ENCODE assay signal across 1 mouse cellular context in the genomic region with DNA sequence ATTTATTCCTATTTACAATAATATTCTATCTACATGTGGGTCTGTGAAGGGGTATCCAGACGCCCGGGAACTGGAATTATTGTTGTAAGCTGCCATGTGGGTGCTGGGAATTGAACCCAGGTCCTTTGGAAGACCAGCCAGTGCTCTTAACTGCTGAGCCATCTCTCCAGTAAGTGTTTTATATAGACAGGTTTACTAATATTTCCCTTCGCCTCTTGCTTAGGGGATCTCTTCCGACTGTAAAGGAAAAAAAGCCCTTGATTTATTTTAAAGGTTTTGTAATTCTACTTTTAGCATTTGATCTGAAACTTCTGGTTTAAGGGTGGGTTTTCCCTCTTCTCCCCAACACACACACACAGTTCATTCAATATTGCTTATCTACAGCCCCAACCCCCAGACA.
TF ChIP-seq lines count a peak whose summit lies in the region.

No protein-coding gene starts in this region.

TF ChIP-seq in MEL, 35 proteins besides CTCF, POLR2A, EP300 and RAD21:
- no peak for TF ChIP-seq BHLHE40 (IDR thresholded peaks at IDR 0.05; ENCODE audit: borderline replicate concordance, low read depth, low read length)
- TF ChIP-seq TBP (IDR thresholded peaks at IDR 0.05; ENCODE audit: low read depth, low read length) = peak; percentile 94
- no peak for TF ChIP-seq CHD2 (IDR thresholded peaks at IDR 0.05; ENCODE audit: low read length)
- TF ChIP-seq ZMIZ1 (IDR thresholded peaks at IDR 0.05; ENCODE audit: low read depth, low read length) = no peak
- no peak for TF ChIP-seq RCOR1 (IDR thresholded peaks at IDR 0.05; ENCODE audit: low read depth, low read length)
- no peak for TF ChIP-seq MAZ (IDR thresholded peaks at IDR 0.05; ENCODE audit: low read depth, low read length)
- no peak for TF ChIP-seq MYC (IDR thresholded peaks at IDR 0.05; ENCODE audit: low read depth, low read length)
